Mouse (Mus musculus): ENCODE results near the gene Mllt11. TPM values are rescaled to one million over a fixed set of nuclear protein-coding genes. Genes with fewer than 3 reads are reported as not detected.

Gene Mllt11
- 14.1 and 16.3 TPM in 2 replicates for total RNA-seq (2017)

- peak; percentile 21; the same call in 1 of the 2 replicates for ATAC-seq (ENCODE audit: extremely low read depth, insufficient number of reproducible peaks, low FRiP score, poor library complexity, severe bottlenecking)
Measured at GRCm38 (mm10) chr3:95231298-95232221, at the start of gene Mllt11. Gene Mllt11, minus strand, starts transcription at chr3:95232171.

GRCm38 (mm10) chr3:95281216-95282126 is 49.5 kb upstream of the Mllt11 start, which contains the start of the genes Mindy1 and Prune1:
Gene Mindy1, plus strand, starts transcription at chr3:95281345.
Gene Prune1, minus strand, starts transcription at chr3:95282076.
- peak; percentile 95 for ATAC-seq (ENCODE audit: extremely low read depth, insufficient number of reproducible peaks, low FRiP score, poor library complexity, severe bottlenecking)

GRCm38 (mm10) chr3:95280747-95281146 is 48.8 kb upstream of the Mllt11 start:
- ATAC-seq (ENCODE audit: extremely low read depth, insufficient number of reproducible peaks, low FRiP score, poor library complexity, severe bottlenecking) = no peak

- no peak for ATAC-seq (ENCODE audit: extremely low read depth, insufficient number of reproducible peaks, low FRiP score, poor library complexity, severe bottlenecking)
Measured at GRCm38 (mm10) chr3:95277149-95277551, 45.2 kb upstream of the Mllt11 start.

GRCm38 (mm10) chr3:95276428-95276934 is 44.5 kb upstream of the Mllt11 start:
- no peak for ATAC-seq (ENCODE audit: extremely low read depth, insufficient number of reproducible peaks, low FRiP score, poor library complexity, severe bottlenecking)

GRCm38 (mm10) chr3:95275161-95275560 is 43.2 kb upstream of the Mllt11 start:
- ATAC-seq (ENCODE audit: extremely low read depth, insufficient number of reproducible peaks, low FRiP score, poor library complexity, severe bottlenecking) = no peak

GRCm38 (mm10) chr3:95274453-95274852 is 42.5 kb upstream of the Mllt11 start:
- no peak for ATAC-seq (ENCODE audit: extremely low read depth, insufficient number of reproducible peaks, low FRiP score, poor library complexity, severe bottlenecking)

- no peak for ATAC-seq (ENCODE audit: extremely low read depth, insufficient number of reproducible peaks, low FRiP score, poor library complexity, severe bottlenecking)
Measured at GRCm38 (mm10) chr3:95273471-95273870, 41.5 kb upstream of the Mllt11 start.

- ATAC-seq (ENCODE audit: extremely low read depth, insufficient number of reproducible peaks, low FRiP score, poor library complexity, severe bottlenecking) = no peak
Measured at GRCm38 (mm10) chr3:95270766-95271364, 38.9 kb upstream of the Mllt11 start.

- ATAC-seq (ENCODE audit: extremely low read depth, insufficient number of reproducible peaks, low FRiP score, poor library complexity, severe bottlenecking) = no peak
Measured at GRCm38 (mm10) chr3:95269789-95270188, 37.8 kb upstream of the Mllt11 start.

- ATAC-seq (ENCODE audit: extremely low read depth, insufficient number of reproducible peaks, low FRiP score, poor library complexity, severe bottlenecking) = no peak
Measured at GRCm38 (mm10) chr3:95267855-95268254, 35.9 kb upstream of the Mllt11 start.

- ATAC-seq (ENCODE audit: extremely low read depth, insufficient number of reproducible peaks, low FRiP score, poor library complexity, severe bottlenecking) = no peak
Measured at GRCm38 (mm10) chr3:95266052-95266451, 34.1 kb upstream of the Mllt11 start.

GRCm38 (mm10) chr3:95264724-95265123 is 32.8 kb upstream of the Mllt11 start:
- ATAC-seq (ENCODE audit: extremely low read depth, insufficient number of reproducible peaks, low FRiP score, poor library complexity, severe bottlenecking) = no peak

GRCm38 (mm10) chr3:95263089-95263739 is 31.2 kb upstream of the Mllt11 start:
- ATAC-seq (ENCODE audit: extremely low read depth, insufficient number of reproducible peaks, low FRiP score, poor library complexity, severe bottlenecking) = peak; percentile 79

- ATAC-seq (ENCODE audit: extremely low read depth, insufficient number of reproducible peaks, low FRiP score, poor library complexity, severe bottlenecking) = no peak
Measured at GRCm38 (mm10) chr3:95261975-95262374, 30.0 kb upstream of the Mllt11 start.

- ATAC-seq (ENCODE audit: extremely low read depth, insufficient number of reproducible peaks, low FRiP score, poor library complexity, severe bottlenecking) = no peak
Measured at GRCm38 (mm10) chr3:95256931-95257330, 25.0 kb upstream of the Mllt11 start.

GRCm38 (mm10) chr3:95250783-95251424 is 18.9 kb upstream of the Mllt11 start, which contains the start of gene Bnipl:
Gene Bnipl, minus strand, starts transcription at chr3:95251193.
- no peak for ATAC-seq (ENCODE audit: extremely low read depth, insufficient number of reproducible peaks, low FRiP score, poor library complexity, severe bottlenecking)

- ATAC-seq (ENCODE audit: extremely low read depth, insufficient number of reproducible peaks, low FRiP score, poor library complexity, severe bottlenecking) = no peak
Measured at GRCm38 (mm10) chr3:95250361-95250760, 18.4 kb upstream of the Mllt11 start.
